In the genomic region with DNA sequence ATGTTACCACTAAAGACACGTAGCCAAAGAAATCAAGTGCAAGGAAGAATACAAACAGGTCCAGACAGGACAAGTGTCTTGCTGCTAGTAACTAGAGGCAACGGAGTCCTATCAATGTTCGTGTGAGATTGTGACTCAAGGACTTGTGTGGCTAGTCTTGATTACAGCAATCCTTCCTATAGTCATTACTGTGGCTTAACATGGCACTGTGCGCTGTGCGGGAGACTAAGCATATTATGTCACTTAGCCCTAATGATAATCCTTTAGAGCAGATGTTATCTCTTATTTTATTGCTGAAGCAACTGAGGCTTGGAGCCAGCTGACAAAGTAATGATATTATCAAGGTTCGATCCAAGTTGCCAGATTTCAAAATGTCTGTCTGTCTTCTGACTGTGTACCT, we compare ENCODE assay signal across 16 mouse cellular contexts.
"Had no signal": no experiment of that assay in that cellular context is flagged by ENCODE, and none has a peak within 500 bp of the region (broad histone marks: within the 10 kb centered on the region; RNA-seq: fewer than 3 reads in every experiment).

No protein-coding gene starts in this region.

- DNase-seq: kidney, adult 2 months; kidney, postnatal 25 days; layer of hippocampus, adult 9-11 months; layer of hippocampus, postnatal 36 days; left cerebral cortex, postnatal 4 days; liver, postnatal 0 days; lung, embryonic 14.5 days; right cerebral cortex, adult 18-20 months; right cerebral cortex, postnatal 14 days; right cerebral cortex, postnatal 4 days; thymus, adult 2 months; thymus, postnatal 14 days; thymus, postnatal 4 days had no signal

- ATAC-seq: liver, postnatal 0 days; lung, postnatal 0 days; midbrain, embryonic 13.5 days; midbrain, embryonic 16.5 days had no signal
